Mouse (Mus musculus): ENCODE data around the gene Cd59b.

GRCm38 (mm10) chr2:104024656-104025055, 45.0 kb upstream of the Cd59b start:
- TF ChIP-seq POLR2A (IDR thresholded peaks at IDR 0.05; ENCODE audit: extremely low read depth, insufficient read depth, low read length) (no peak), CTCF (IDR thresholded peaks at IDR 0.05; ENCODE audit: low read depth, low read length) (no peak)
